Mouse (Mus musculus) kidney, adult 2 months (tissue): ENCODE measurements around the gene Fam192a. TPM values are rescaled to one million over a fixed set of nuclear protein-coding genes. Genes with fewer than 3 reads are reported as not detected.
A peak's percentile ranks its signal among the peaks of the same experiment; 100 is the strongest.

Experiments used
- DNase-seq: peaks from one replicate; pipeline ENCODE4 v3.0.0; 2021
- H3K27ac ChIP-seq: fragments of 200-500 bp; 2 replicates; pipeline ENCODE4 v1.5.1; 2012; ENCODE audit warnings: low read depth, low read length, control low read depth, inconsistent platforms; ENCODE audit not compliant: insufficient read depth
- H3K27me3 ChIP-seq: fragments of 200-500 bp; replicated peaks from 2 replicates; pipeline ENCODE4 v1.6.1; 2012; ENCODE audit warnings: mild to moderate bottlenecking, moderate library complexity, low read length, inconsistent platforms; ENCODE audit not compliant: control insufficient read depth, insufficient read depth
- H3K36me3 ChIP-seq: fragments of 200-500 bp; 2 replicates; pipeline ENCODE4 v1.6.1; 2012; ENCODE audit warnings: mild to moderate bottlenecking, moderate library complexity, low read length, inconsistent platforms; ENCODE audit not compliant: control insufficient read depth, insufficient read depth
- H3K4me1 ChIP-seq: fragments of 200-500 bp; 2 replicates; pipeline ENCODE4 v1.6.1; 2011; ENCODE audit warnings: low read length; ENCODE audit not compliant: control insufficient read depth, insufficient read depth
- H3K4me3 ChIP-seq: fragments of 200-500 bp; 2 replicates; pipeline ENCODE4 v1.5.1; 2011; ENCODE audit warnings: mild to moderate bottlenecking, low read depth, low read length, control low read depth; ENCODE audit not compliant: insufficient read depth
- CTCF ChIP-seq: fragments of 200-500 bp; conservative IDR thresholded peaks from 2 replicates; pipeline ENCODE4 v1.5.1; 2011; ENCODE audit warnings: low read depth, mild to moderate bottlenecking, control low read depth, low read length, moderate library complexity, mixed read lengths; ENCODE audit not compliant: insufficient read depth, insufficient read length
- POLR2A ChIP-seq: fragments of 200-500 bp; IDR thresholded peaks from one replicate; pipeline ENCODE4 v1.6.1; 2011; ENCODE audit warnings: low read depth, low read length, control low read depth
- WGBS: fragments of 180-500 bp; shearing (Covaris S2); methylation state at CpG from one replicate; pipeline ENCODE4 v1.1.7; 2018; 5-methylcytosine and 5-hydroxymethylcytosine counted together
- polyA plus RNA-seq: library from polyadenylated mRNA; depleted of rRNA; stranded (reverse); fragments of >200 nt; gene quantifications from 2 replicates; pipeline ENCODE4 v1.2.3, GENCODE M21; 2012

Gene Fam192a
- polyA plus RNA-seq, 1 experiment = 20.9 TPM

DNA sequence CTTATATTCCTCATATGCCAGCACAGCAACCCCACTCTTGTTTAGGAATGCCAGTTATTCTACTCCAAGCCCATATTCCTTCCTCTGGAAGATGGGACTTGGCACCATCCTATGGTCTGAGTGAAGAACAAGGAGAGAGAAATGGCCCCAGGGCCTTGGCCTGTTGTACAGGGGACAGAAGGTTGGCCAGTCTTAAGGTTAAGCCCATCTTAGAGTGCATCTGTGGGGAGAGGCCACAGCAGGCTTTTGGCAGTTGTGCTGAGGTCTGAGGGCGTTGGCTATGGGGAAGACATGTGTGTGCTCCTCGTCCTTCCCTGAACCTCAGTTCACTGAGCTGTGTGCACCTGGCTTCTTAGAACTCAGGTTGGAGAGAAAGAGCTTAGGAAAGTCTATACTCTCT, 49.1 kb downstream of the Fam192a start:
- no peak overlapping the region for H3K27ac ChIP-seq
- no peak for TF ChIP-seq CTCF
- TF ChIP-seq POLR2A = no peak
- DNase-seq = no peak
- H3K4me3 ChIP-seq = no peak overlapping the region
- H3K27me3 ChIP-seq = no peaks in the 10 kb centered on the region
- no peaks in the 10 kb centered on the region for H3K36me3 ChIP-seq
- H3K4me1 ChIP-seq = no peaks in the 10 kb centered on the region
- 98% methylated on average over 2 of the region's 2 CpGs for WGBS

DNA sequence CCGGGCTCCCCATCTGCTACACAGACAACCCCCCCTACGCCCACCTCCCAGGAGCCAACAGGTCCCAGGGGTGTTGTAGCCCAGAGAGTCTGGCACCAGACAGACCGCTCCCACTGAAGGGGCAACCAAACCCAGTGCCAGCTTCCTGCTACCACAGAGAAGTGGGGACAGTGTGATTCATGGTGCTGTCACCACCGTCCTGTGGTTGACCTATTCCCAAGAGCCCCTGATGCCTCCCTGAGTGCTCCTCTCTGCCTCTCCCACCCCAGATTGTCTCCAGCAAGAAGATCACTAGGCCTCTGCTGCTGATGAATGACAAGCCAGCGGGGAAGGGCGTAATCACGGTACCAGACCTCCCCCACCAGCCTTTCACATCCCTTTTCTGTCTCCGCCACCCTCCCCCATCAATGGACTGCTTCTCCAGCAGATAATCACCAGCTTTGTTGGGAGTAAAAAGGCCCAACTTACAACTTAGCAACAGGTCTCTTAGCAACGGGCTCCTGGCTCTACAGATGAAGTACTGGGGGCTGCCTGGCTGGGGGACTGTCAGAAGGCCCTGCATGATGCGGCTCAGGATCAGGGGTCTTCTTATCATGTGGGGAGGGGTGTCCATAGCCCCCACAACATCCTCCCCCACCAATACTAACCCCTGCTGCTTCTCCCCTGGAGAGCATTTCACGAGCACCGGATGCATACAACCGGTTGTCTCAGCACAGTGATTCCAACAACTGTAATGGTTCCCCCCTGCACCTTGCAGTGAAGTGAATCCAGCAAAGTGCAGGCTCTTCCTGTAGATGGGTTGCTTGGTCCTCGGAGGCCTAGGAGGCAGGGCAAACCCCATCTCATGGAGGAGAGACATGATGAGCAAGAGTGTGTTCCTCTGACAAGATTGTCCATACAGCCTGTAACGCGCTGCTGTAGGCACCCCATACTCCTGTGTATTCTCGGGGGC, 50.0 kb downstream of the Fam192a start:
- WGBS = 77% methylated on average over 17 of the region's 17 CpGs
- no peak for DNase-seq
- Histone ChIP-seq H3K36me3 (no peaks in the 10 kb centered on the region), H3K27me3 (no peaks in the 10 kb centered on the region), H3K27ac (no peak overlapping the region), H3K4me3 (no peak overlapping the region), H3K4me1 (no peaks in the 10 kb centered on the region)
- TF ChIP-seq CTCF (no peak), POLR2A (no peak)

DNA sequence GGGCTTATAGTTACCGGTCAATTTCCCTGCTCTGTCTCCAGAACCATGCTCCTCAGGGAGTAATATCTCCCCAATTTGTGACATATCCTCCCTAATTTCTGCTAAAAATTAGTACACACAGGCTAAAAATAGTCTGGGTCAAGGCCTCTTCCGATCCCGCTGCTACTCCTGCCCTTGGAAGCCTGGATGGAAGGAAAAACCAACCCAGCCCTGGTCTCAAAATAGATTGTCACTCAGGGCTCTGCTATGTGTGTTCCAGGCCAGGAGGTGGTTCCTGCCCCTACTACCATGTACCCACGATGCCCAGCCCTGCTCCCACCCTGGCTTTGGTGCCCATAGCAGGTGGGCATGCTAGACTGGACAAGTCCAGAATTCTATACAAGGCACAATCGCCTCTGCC, 51.8 kb downstream of the Fam192a start:
- DNase-seq = peak; percentile 63
- Histone ChIP-seq H3K36me3 (no peaks in the 10 kb centered on the region), H3K27me3 (no peaks in the 10 kb centered on the region), H3K4me1 (no peaks in the 10 kb centered on the region), H3K4me3 (no peak overlapping the region), H3K27ac (peak overlapping the region; percentile 56; the same call in 1 of the 2 replicates)
- no peak for TF ChIP-seq CTCF
- no peak for TF ChIP-seq POLR2A
- 68% methylated on average over 5 of the region's 5 CpGs for WGBS

DNA sequence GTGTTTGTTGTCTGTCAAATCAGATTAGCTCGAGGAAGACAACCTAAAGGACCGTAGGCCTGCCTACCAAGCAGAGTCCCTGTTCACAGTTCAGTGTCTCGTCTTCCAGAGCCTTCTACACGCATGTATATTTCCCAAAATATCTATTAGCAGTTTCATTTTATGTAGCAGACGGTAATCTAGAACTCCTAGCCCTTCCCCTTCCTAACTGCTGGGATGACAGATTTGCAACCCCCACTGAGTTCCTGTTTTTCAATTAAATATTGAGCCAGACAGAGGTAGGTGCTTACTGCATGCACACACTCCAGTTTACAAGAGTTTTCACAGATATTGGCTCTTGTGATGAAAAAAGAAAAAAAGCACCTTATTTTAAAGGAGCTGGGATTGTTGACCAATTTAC, 52.3 kb downstream of the Fam192a start:
- Histone ChIP-seq H3K4me1 (no peaks in the 10 kb centered on the region), H3K4me3 (no peak overlapping the region), H3K36me3 (no peaks in the 10 kb centered on the region), H3K27ac (peak overlapping the region; percentile 58; the same call in 1 of the 2 replicates), H3K27me3 (no peaks in the 10 kb centered on the region)
- DNase-seq = no peak
- no peak for TF ChIP-seq CTCF
- TF ChIP-seq POLR2A = no peak
- WGBS = 55% methylated on average over 5 of the region's 5 CpGs

DNA sequence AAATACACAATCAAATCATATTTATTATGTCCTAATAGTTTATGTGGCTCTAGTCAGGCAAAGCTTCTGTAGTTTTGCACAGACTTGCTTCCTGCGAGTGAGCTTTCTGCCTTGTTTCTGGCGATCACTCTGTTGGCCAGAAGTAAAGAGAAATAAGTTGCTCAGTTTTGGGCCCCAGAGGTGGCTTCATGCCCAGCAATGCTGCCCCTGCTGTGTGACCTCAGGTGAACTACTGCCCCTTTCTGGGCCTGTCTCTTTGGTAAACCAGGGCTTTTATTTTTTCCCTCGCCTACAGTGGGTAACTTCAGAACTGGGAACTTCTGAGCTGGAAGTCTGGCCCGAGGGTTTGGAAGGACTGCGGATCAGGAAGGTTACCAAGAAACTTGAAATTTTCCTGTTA, 52.8 kb downstream of the Fam192a start:
- H3K27ac ChIP-seq = peak overlapping the region; percentile 58; the same call in 1 of the 2 replicates
- TF ChIP-seq POLR2A (no peak), CTCF (no peak)
- H3K27me3 ChIP-seq = no peaks in the 10 kb centered on the region
- no peak for DNase-seq
- no peaks in the 10 kb centered on the region for H3K4me1 ChIP-seq
- no peak overlapping the region for H3K4me3 ChIP-seq
- 73% methylated on average over 5 of the region's 5 CpGs for WGBS
- H3K36me3 ChIP-seq = no peaks in the 10 kb centered on the region

DNA sequence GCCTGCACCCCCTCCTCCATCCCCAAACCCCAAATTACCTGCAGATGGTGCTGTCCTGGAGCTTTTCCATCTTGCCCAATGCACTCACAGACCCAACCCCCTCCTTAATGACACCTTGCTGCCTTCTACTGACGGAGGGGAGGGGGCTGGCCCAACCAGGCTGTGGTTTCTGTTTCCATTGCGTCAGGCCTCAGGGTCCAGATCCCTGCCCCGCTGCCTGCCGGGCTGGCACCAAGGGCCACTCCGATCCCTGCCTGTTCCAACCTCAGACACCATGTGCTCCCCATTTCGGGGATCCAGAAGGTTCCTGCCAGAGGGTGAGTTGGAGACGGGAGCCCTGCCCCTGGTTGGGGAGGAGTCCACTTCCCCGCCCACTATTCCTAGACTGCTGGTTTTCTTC, 57.8 kb downstream of the Fam192a start:
- no peak for DNase-seq
- Histone ChIP-seq H3K4me1 (no peaks in the 10 kb centered on the region), H3K27me3 (no peaks in the 10 kb centered on the region), H3K4me3 (no peak overlapping the region), H3K36me3 (no peaks in the 10 kb centered on the region), H3K27ac (no peak overlapping the region)
- TF ChIP-seq CTCF (no peak), POLR2A (no peak)
- WGBS = 72% methylated on average over 8 of the region's 8 CpGs

DNA sequence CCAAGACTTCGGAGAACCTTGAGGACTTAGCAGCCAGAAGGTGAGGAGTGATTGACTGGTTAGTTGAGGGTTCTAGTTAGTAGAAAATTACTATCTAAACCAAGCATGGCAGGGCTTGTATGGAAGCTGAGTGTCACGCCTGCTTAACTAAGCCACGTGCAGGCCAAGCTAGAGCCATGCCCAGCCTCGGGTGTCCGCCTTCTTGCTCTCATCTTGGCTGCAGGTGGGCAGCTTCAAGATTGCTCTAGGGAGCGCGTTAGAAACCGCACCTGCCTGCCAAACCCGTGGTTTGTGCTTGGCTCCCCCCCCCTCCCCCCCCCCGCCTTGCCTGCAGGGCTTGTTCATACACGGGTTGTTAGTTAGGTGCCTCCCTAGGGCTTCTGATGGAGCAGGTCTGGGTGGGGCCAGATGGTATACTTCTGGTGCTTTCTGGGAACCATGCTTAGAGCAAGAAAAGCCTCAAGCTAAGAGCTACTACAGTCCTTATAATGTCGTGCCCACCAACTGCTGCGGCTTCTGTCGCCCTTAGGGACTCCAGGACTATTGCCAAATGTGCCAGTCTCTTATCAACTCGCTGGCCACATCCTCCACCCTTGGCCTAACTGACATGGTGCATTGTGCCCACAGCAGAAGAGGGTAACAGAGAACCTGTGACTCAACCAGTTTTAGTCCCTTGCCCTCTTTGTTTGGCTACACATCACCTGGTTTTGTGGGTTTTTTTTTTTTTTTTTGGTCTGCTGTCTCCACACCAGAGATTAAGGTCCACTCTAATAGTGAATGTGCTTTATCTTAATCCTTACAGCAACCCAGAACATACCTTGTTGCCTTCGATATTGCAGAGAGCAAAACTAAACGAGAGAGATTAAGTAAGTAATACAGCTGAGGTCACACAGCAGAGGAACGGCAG, 60.7 kb downstream of the Fam192a start:
- no peaks in the 10 kb centered on the region for H3K36me3 ChIP-seq
- H3K4me1 ChIP-seq = peaks cover 7% of the 10 kb centered on the region
- H3K4me3 ChIP-seq = no peak overlapping the region
- 64% methylated on average over 18 of the region's 18 CpGs for WGBS
- no peak overlapping the region for H3K27ac ChIP-seq
- no peaks in the 10 kb centered on the region for H3K27me3 ChIP-seq
- DNase-seq = no peak
- no peak for TF ChIP-seq CTCF
- no peak for TF ChIP-seq POLR2A
